In genomic region chr1:20058245-20058644, GRCm38 (mm10) we compare ENCODE assay signal across 10 mouse cellular contexts.
DNase-seq lines count a peak whose midpoint lies in the region; ATAC-seq lines count a peak whose summit lies in the region.
"Had no signal": no experiment of that assay in that cellular context is flagged by ENCODE, and none has a peak within 500 bp of the region (broad histone marks: within the 10 kb centered on the region; RNA-seq: fewer than 3 reads in every experiment).

No protein-coding gene starts in this region.

- H3K9ac ChIP-seq in midbrain, embryonic 13.5 days (replicated peaks), result no peak overlapping the region
- no peak overlapping the region for H3K9ac ChIP-seq in midbrain, embryonic 15.5 days
- H3K9ac ChIP-seq: heart, embryonic 13.5 days had no signal

- peak; percentile 3 for DNase-seq in cerebellum, adult 11-12 months
- DNase-seq in heart, adult 8-10 months (ENCODE audit: low spot score), result peak; percentile 50
- peak; percentile 38 to 54 for DNase-seq in kidney, postnatal 36 days
- DNase-seq in testis, postnatal 10 days (ENCODE audit: low spot score), result peak; percentile 49
- DNase-seq in thymus, postnatal 10 days (ENCODE audit: low spot score in 2 of 2), result no peak

- no peaks in the 10 kb centered on the region for H3K9me3 ChIP-seq in midbrain, embryonic 13.5 days
- no peaks in the 10 kb centered on the region for H3K9me3 ChIP-seq in midbrain, embryonic 15.5 days
- H3K9me3 ChIP-seq: heart, embryonic 13.5 days had no signal

- H3K4me2 ChIP-seq in midbrain, embryonic 13.5 days (replicated peaks), result no peak overlapping the region
- no peak overlapping the region for H3K4me2 ChIP-seq in midbrain, embryonic 15.5 days
- H3K4me2 ChIP-seq: heart, embryonic 13.5 days had no signal

- H3K36me3 ChIP-seq in midbrain, embryonic 13.5 days, result no peaks in the 10 kb centered on the region
- no peaks in the 10 kb centered on the region for H3K36me3 ChIP-seq in midbrain, embryonic 15.5 days (replicated peaks)
- H3K36me3 ChIP-seq: heart, embryonic 13.5 days had no signal

- 65% methylated on average over 3 of the region's 3 CpGs for WGBS in midbrain, embryonic 13.5 days
- 62% methylated on average over 3 of the region's 3 CpGs for WGBS in midbrain, embryonic 15.5 days

- no peak overlapping the region for H3K27ac ChIP-seq in midbrain, embryonic 13.5 days
- no peak overlapping the region for H3K27ac ChIP-seq in midbrain, embryonic 15.5 days
- H3K27ac ChIP-seq: heart, embryonic 13.5 days; macrophage had no signal

- no peak for ATAC-seq in cerebellum, adult (ENCODE audit: insufficient number of reproducible peaks, low FRiP score, low TSS enrichment)
- ATAC-seq in midbrain, embryonic 13.5 days, result 0 out of 2 replicates have a peak, but pooled peaks have one; percentile 45
- no peak for ATAC-seq in midbrain, embryonic 15.5 days (replicated peaks)

- no peaks in the 10 kb centered on the region for H3K27me3 ChIP-seq in midbrain, embryonic 13.5 days
- no peaks in the 10 kb centered on the region for H3K27me3 ChIP-seq in midbrain, embryonic 15.5 days (replicated peaks)
- H3K27me3 ChIP-seq: heart, embryonic 13.5 days had no signal

- no peak overlapping the region for H3K4me3 ChIP-seq in midbrain, embryonic 13.5 days (replicated peaks)
- H3K4me3 ChIP-seq in midbrain, embryonic 15.5 days, result no peak overlapping the region
- H3K4me3 ChIP-seq: heart, embryonic 13.5 days had no signal

- no peaks in the 10 kb centered on the region; the same call in 1 of the 2 replicates for H3K4me1 ChIP-seq in midbrain, embryonic 13.5 days (replicated peaks)
- H3K4me1 ChIP-seq in midbrain, embryonic 15.5 days, result no peaks in the 10 kb centered on the region
- H3K4me1 ChIP-seq: heart, embryonic 13.5 days had no signal

Comparison
In these comparisons a context has a peak if more than half of its experiments do, and no peak if none do; other contexts are left out.
1. DNase-seq: peak in cerebellum, adult 11-12 months (single experiment), heart, adult 8-10 months (single experiment), kidney, postnatal 36 days (2 of 2) and testis, postnatal 10 days (single experiment); none in thymus, postnatal 10 days (0 of 2).